Mouse (Mus musculus): ENCODE results near the gene Opa3. TPM values are rescaled to one million over a fixed set of nuclear protein-coding genes. Genes with fewer than 3 reads are reported as not detected.

Gene Opa3
- total RNA-seq, 2 experiments from 2014 or later: 36.9 to 37.8 TPM

GRCm38 (mm10) chr7:19214369-19214768, 13.8 kb upstream of the Opa3 start:
- DNase-seq: no peak

GRCm38 (mm10) chr7:19214940-19215339, 13.2 kb upstream of the Opa3 start:
- no peak for DNase-seq

- no peak for DNase-seq
Observed at GRCm38 (mm10) chr7:19217492-19217891, 10.6 kb upstream of the Opa3 start.

DNA sequence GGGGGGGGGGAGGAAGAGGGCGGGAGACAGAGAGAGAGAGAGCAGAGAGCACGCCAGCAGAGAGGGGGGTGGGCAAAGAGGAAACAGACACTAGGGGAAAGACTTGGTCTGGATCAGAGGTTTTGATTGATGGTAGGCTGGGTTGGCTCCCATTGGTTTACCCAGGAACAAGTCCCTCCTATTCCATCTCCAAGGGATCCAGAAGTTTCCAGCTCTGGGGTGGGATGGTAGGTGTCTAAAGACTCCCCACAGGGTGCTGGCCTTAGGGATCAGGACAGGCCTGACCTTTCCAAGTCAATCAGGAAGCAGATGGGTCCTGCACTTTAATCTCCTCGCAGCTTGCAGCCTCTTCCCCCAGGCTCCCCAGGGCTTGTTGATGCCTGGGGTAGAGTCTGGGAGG, 10.2 kb upstream of the Opa3 start:
- DNase-seq: no peak

DNA sequence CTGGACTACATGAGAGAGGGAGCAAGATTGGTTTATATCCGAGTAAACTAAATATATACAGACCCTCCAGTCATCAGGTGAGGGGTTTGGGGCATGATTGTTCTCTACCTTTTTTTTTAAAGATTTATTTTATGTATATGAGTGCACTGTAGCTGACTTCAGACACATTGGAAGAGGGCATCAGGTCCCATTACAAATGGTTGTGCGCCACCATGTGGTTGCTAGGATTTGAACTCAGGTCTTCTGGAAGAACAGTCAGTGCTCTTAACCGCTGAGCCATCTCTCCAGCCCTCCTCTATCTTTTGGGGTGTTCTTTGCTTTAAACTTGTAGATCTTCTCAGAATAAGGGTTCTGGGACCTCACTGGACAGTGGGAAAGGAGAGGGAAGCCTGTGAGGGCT, 8.1 kb upstream of the Opa3 start:
- no peak for DNase-seq

GRCm38 (mm10) chr7:19222189-19222588, 5.9 kb upstream of the Opa3 start:
- no peak for DNase-seq

DNA sequence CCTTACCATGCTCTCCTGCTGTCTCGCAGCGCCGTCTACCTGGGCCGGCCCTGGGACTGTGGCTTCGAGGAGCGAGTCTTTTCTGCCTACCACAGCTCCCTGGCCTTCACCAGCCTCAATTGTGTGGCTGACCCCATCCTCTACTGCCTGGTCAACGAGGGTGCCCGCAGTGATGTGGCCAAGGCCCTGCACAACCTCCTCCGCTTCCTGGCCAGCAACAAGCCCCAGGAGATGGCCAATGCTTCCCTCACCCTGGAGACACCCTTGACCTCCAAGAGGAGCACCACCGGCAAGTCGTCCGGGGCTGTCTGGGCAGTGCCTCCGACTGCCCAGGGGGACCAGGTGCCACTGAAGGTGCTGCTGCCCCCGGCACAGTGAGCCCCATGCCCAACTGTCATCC, 5.3 kb upstream of the Opa3 start:
- no peak for DNase-seq

GRCm38 (mm10) chr7:19224933-19225332, 3.2 kb upstream of the Opa3 start:
- no peak for DNase-seq

DNA sequence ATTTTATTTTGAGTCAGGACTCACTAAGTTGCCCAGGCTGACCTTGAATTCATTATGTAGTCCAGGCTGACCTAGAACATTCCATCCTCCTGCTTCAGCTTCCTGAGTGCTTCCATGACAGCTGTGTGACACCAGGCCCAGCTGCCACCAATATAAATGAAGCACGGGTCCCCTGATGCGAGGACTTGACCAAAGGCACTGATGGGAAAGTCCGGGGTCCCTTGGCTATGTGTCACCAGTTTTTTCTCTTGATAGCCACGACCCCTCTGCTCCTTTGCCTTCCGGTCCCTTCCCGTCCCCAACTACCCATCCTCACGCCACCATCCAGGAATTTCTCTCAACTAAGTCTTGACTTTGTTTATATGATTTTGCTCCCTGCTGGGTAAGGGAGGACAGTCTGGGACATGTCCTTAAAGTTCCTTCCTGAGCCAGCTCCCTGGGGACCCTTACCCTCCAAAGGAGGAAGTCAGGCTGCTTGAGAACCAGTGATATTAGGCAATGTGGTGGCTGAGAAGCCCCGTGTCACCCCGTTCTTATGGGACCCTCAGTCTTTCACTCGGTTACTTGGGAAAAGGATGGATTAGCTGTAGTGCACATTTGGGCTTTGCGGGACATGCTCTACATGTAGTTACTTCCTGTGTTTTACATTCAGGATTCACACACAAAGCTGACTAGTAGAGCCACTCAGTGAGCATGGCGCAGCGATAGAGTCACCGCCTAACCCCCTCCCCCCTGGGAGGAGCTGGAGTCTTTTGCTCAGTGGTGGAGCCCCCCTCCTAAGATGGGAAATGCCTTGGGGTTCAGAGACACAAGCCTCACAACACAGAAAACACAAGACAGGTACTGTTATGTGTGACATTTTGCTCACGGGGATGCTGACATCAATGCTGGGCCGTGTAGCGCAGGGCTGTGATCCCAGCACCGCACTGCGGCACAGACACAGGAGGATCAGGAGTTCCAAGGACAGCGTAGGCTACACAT, 1.0 kb upstream of the Opa3 start:
- peak; percentile 19 for DNase-seq

- DNase-seq: no peak
Observed at GRCm38 (mm10) chr7:19228793-19229148, 637 bp downstream of the Opa3 start.

GRCm38 (mm10) chr7:19229404-19229803, 1.3 kb downstream of the Opa3 start:
- DNase-seq: no peak

- DNase-seq: no peak
Observed at GRCm38 (mm10) chr7:19230041-19230580, 2.0 kb downstream of the Opa3 start.

DNA sequence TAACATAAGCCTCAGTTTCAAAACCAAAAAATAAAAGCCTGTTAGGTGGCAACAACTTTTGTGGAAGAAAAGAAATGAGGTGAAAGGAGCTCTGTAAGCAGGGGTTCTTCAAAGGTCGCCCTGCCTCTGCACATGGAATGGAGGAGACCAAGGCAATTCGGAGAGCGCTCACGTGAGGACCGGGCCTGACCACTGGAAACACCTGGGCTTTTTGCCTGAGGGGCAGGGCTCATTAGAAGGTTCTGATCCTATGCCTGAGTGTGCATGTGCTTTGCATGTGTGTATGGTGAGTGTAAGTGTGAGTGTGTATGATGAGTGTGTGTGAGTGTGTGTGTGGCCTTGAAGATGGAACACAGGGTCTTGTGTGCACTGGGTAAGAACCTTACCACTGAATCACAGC, 2.8 kb downstream of the Opa3 start:
- no peak for DNase-seq

DNA sequence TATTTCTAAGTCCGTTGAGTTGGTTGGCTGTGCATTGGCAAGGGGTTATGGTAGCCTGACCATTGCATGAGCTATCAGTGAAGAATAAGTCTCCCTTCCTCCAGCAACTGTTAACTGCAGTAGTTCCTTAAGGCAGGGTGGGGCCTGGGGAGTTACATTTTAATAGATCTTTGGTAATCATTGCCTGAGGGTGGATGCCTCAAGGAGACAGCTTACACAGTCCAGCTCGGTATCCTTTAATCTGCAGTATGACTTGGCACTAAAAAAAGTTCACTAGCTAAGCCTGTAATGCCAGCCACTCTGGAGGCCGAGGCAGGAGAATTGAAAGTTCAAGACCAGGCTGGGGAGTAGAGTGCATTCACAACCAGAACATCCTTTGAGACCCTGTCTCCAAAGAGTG, 3.7 kb downstream of the Opa3 start:
- DNase-seq: no peak

- no peak for DNase-seq
Observed at GRCm38 (mm10) chr7:19234652-19235051, 6.5 kb downstream of the Opa3 start.

- no peak for DNase-seq
Observed at GRCm38 (mm10) chr7:19235092-19235671, 7.0 kb downstream of the Opa3 start.

- no peak for DNase-seq
Observed at GRCm38 (mm10) chr7:19236411-19236810, 8.3 kb downstream of the Opa3 start.

DNA sequence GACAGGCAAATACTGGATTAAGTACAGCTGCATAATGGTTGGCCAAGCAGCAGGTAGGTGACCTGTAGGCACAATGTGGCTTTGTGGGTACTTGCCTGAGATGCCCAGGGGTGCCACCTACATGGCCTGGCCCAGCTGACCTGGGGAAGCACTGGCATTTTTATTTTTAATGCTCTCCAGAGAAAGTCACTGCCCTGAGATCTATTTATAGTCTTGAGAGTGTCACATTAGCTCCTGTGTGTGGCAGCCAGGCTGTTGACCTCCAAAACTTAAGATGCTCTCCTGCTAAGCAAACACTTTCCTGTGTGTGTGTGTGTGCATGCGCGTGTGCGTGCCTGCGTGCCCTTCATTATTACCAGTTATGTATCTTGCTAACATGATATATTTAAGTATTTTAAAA, 10.2 kb downstream of the Opa3 start:
- no peak for DNase-seq

DNA sequence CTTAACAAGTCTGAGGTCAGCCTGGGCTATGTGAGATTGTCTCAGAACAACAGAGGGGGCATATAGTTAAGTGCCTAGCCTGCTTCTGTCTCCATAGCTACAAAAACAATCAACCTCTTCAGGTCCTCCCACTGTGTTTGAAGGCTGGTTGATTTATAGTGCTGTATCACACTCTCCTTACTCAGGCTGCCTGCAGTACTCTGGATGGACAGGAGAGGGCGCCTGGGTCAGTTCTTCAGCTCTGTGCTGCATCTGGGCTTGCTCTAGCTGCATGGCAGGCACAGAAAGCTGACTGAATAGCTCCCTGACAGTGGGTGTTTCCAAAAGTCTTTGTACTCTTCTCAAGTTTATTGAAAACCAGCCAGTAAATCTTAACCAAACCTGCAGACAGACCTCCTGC, 11.3 kb downstream of the Opa3 start:
- peak; percentile 93 for DNase-seq

- no peak for DNase-seq
Observed at GRCm38 (mm10) chr7:19239986-19240385, 11.9 kb downstream of the Opa3 start.

DNA sequence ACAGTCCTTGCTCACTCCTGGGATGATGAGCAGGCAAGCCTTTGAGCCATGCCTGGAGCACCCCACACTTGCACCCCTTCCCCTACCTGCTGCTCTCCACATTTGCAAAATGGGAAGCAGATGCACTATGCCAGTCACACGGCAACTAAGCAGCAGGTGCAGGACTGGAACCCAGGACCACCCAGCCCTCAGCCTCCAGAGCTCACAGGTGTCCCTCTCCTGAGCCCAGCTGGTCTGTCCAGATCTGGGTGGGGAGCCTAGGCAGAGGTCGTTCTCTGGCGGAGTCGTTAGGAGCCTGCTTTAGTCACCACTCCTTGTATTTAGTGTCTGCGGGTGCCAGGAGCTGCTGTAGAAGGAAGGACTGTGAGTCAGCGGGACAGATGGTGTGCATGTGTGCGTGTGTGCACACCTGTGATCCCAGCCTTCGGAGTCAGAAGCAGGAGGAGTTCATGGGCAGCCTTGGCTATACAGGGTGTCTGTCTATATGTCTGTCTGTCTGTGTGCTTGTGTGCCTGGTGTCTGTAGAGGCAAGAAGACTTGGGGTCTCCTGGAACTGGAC, 12.8 kb downstream of the Opa3 start:
- no peak for DNase-seq

DNA sequence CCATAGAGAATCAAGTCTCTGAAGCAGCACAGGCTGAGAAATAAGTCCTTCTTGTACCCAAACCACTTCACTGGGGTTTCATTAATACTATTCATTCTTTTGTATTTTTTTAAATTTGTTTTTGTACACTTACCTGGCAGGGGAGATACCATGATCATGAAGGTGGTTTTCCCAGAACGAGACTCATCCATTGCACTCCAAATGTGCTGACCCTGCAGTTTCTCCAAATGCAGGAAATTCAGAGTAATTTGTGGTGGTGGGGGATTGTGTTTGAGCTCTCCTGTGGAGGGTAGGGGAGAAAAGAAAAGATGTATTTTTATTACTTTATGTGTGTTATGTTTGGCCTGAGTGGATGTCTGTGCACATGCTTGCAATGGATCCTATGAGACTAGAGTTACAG, 13.9 kb downstream of the Opa3 start:
- DNase-seq: no peak

- DNase-seq: no peak
Observed at GRCm38 (mm10) chr7:19243858-19244257, 15.7 kb downstream of the Opa3 start.
